Mouse (Mus musculus) layer of hippocampus, adult 9-10 months (tissue): ENCODE data around the gene Mterf1b.
"Not testable (repeated sequence)": the region's sequence is repeated elsewhere in the genome, so short reads cannot be mapped to it uniquely, and the experiment has no call there.

ENCODE experiments used
- DNase-seq: peaks from one replicate; pipeline ENCODE4 v3.0.0; 2022; ENCODE audit warnings: low spot score

The Mterf1b gene

GRCm38 (mm10) chr5:4191671-4192480 is at the start of gene Mterf1b:
Mterf1b (plus strand) TSS chr5:4192367.
- DNase-seq = not testable (repeated sequence)

GRCm38 (mm10) chr5:4159418-4160071 is 32.6 kb upstream of the Mterf1b start:
- not testable (repeated sequence) for DNase-seq

- DNase-seq = no peak
Observed at GRCm38 (mm10) chr5:4161554-4161953, 30.6 kb upstream of the Mterf1b start.

- no peak for DNase-seq
Observed at GRCm38 (mm10) chr5:4162461-4162860, 29.7 kb upstream of the Mterf1b start.

- DNase-seq = not testable (repeated sequence)
Observed at GRCm38 (mm10) chr5:4167813-4168529, 24.2 kb upstream of the Mterf1b start.

- not testable (repeated sequence) for DNase-seq
Observed at GRCm38 (mm10) chr5:4168530-4168926, 23.6 kb upstream of the Mterf1b start.

GRCm38 (mm10) chr5:4176421-4176820 is 15.7 kb upstream of the Mterf1b start:
- DNase-seq = not testable (repeated sequence)

- DNase-seq = no peak
Observed at GRCm38 (mm10) chr5:4179364-4179763, 12.8 kb upstream of the Mterf1b start.

- DNase-seq = no peak
Observed at GRCm38 (mm10) chr5:4186815-4187214, 5.4 kb upstream of the Mterf1b start.

GRCm38 (mm10) chr5:4192481-4193246 is 497 bp downstream of the Mterf1b start:
- not testable (repeated sequence) for DNase-seq

GRCm38 (mm10) chr5:4193247-4193628 is 1.1 kb downstream of the Mterf1b start:
- DNase-seq = no peak

- no peak for DNase-seq
Observed at GRCm38 (mm10) chr5:4194166-4194565, 2.0 kb downstream of the Mterf1b start.

GRCm38 (mm10) chr5:4195086-4195485 is 2.9 kb downstream of the Mterf1b start:
- no peak for DNase-seq

GRCm38 (mm10) chr5:4201368-4201767 is 9.2 kb downstream of the Mterf1b start:
- no peak for DNase-seq

GRCm38 (mm10) chr5:4202276-4202810 is 10.2 kb downstream of the Mterf1b start:
- not testable (repeated sequence) for DNase-seq

- DNase-seq = not testable (repeated sequence)
Observed at GRCm38 (mm10) chr5:4210082-4210481, 17.9 kb downstream of the Mterf1b start.

GRCm38 (mm10) chr5:4221309-4221708 is 29.1 kb downstream of the Mterf1b start:
- no peak for DNase-seq

- no peak for DNase-seq
Observed at GRCm38 (mm10) chr5:4221981-4222623, 29.9 kb downstream of the Mterf1b start.

- DNase-seq = no peak
Observed at GRCm38 (mm10) chr5:4232163-4232562, 40.0 kb downstream of the Mterf1b start.

- DNase-seq = peak; percentile 54
Observed at GRCm38 (mm10) chr5:4234505-4234904, 42.3 kb downstream of the Mterf1b start.

GRCm38 (mm10) chr5:4240120-4240519 is 48.0 kb downstream of the Mterf1b start:
- DNase-seq = no peak
